Mouse (Mus musculus) heart, embryonic 13.5 days (tissue): ENCODE results near the gene Mycn. TPM values are rescaled to one million over a fixed set of nuclear protein-coding genes. Genes with fewer than 3 reads are reported as not detected.

Experiments used
- ATAC-seq: fragments of 200-750 bp; cut with Nextera tagmentation; 2 replicates; pipeline ENCODE4 v1.8.0; 2017; ENCODE audit warnings: moderate TSS enrichment; ENCODE audit not compliant: insufficient number of reproducible peaks, low FRiP score, low TSS enrichment; ENCODE audit errors: extremely low read depth
- H3K27ac ChIP-seq: fragments of 300-500 bp; sonication (generic); replicated peaks from 2 replicates; pipeline ENCODE4 v1.5.1; 2015; ENCODE audit warnings: moderate library complexity, mild to moderate bottlenecking, inconsistent platforms
- H3K27me3 ChIP-seq: fragments of 300-500 bp; sonication (generic); replicated peaks from 2 replicates; pipeline ENCODE4 v1.6.1; 2015; ENCODE audit warnings: mild to moderate bottlenecking, inconsistent platforms
- H3K36me3 ChIP-seq: fragments of 300-500 bp; sonication (generic); 2 replicates; pipeline ENCODE4 v1.6.1; 2015; ENCODE audit warnings: mild to moderate bottlenecking, inconsistent platforms
- H3K4me1 ChIP-seq: fragments of 300-500 bp; sonication (generic); 2 replicates; pipeline ENCODE4 v1.6.1; 2015; ENCODE audit warnings: inconsistent platforms
- H3K4me2 ChIP-seq: fragments of 300-500 bp; sonication (generic); 2 replicates; pipeline ENCODE4 v1.6.1; 2015; ENCODE audit warnings: inconsistent platforms, mild to moderate bottlenecking, moderate library complexity
- H3K4me3 ChIP-seq: fragments of 300-500 bp; sonication (generic); 2 replicates; pipeline ENCODE4 v1.5.1; 2015; ENCODE audit warnings: moderate library complexity, mild to moderate bottlenecking, inconsistent platforms
- H3K9ac ChIP-seq: fragments of 300-500 bp; sonication (generic); 2 replicates; pipeline ENCODE4 v1.6.1; 2015; ENCODE audit warnings: inconsistent platforms, mild to moderate bottlenecking, moderate library complexity
- H3K9me3 ChIP-seq: fragments of 300-500 bp; sonication (generic); 2 replicates; pipeline ENCODE4 v1.6.1; 2016; ENCODE audit warnings: inconsistent platforms
- WGBS: fragments of 180-500 bp; shearing (Covaris S2); methylation state at CpG from one replicate; pipeline ENCODE4 v1.1.7; 2015; ENCODE audit warnings: mixed read lengths; 5-methylcytosine and 5-hydroxymethylcytosine counted together
- polyA plus RNA-seq: library from polyadenylated mRNA; unstranded; fragments of >200 nt; fragmentation: Nextera tagmentation; extraction: Ambion mirVana; gene quantifications from 2 replicates; pipeline ENCODE4 v1.2.1, GENCODE M21; 2015

The Mycn gene
- polyA plus RNA-seq, 1 experiment from 2014 or later = 45.4 TPM

DNA sequence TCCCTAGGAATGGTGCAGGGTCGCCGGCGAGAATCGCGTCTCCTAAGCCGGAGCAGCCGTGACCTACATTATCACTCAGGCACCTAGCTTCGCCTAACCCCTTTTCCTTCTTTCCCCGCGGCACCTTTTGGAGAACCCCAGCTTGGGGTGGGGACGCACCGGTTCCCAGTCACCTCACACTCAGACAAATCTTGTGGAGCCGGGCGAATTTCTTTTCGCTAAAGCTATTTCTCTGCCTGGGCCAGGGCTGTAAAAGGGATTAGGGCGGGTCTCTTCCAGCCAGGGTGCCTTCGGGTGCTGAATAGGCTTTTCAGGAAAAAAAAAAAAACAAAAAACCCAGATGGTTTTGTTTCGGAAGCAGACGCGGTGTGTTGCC lies 597 bp downstream of the Mycn start:
- H3K9me3 ChIP-seq = no peaks in the 10 kb centered on the region
- H3K36me3 ChIP-seq = peaks cover 24% of the 10 kb centered on the region
- no peak for ATAC-seq
- WGBS = 0% methylated on average over 20 of the region's 20 CpGs
- peak overlapping the region; percentile 86 for H3K4me2 ChIP-seq
- H3K4me1 ChIP-seq = peaks cover 45% of the 10 kb centered on the region
- H3K27ac ChIP-seq = peak overlapping the region; percentile 87
- H3K9ac ChIP-seq = peak overlapping the region; percentile 94
- H3K27me3 ChIP-seq = no peaks in the 10 kb centered on the region; the same call in 1 of the 2 replicates
- H3K4me3 ChIP-seq = peak overlapping the region; percentile 78

DNA sequence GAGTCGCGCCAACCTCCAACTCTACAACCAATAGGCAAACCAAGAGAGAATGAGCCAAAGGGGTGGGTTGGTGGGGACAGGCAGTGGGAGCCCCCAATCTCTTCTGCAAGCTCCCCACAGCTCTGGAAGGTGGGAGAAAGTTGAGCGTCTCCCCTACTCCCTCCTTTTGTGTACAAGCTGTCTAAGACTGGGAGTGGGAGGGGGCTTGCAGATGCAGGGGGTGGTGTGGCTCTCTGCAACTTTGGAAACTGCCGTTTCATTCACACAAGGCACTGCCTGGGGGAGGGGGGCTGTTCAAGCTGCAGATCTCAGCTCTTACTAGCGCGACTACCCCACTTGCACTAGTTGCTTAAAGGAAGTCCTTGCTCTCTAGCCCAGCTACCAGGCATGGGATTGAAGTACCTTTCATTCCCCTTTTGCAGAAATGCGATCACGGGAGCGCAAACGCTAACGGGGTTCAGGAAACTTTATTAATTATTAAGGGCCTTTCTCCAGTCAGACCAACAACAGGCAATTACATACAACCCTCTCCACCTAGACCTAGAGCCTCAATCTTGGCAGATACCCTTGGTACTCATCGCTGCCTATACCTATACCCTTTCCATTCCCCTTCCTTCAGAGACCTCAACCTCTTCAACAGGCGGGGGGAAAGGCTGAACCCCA lies 1.1 kb downstream of the Mycn start:
- Histone ChIP-seq H3K9me3 (no peaks in the 10 kb centered on the region), H3K36me3 (peaks cover 28% of the 10 kb centered on the region), H3K9ac (peak overlapping the region; percentile 94), H3K4me3 (peak overlapping the region; percentile 78), H3K4me2 (peak overlapping the region; percentile 86), H3K27ac (peak overlapping the region; percentile 87), H3K4me1 (peaks cover 41% of the 10 kb centered on the region), H3K27me3 (no peaks in the 10 kb centered on the region; the same call in 1 of the 2 replicates)
- 0% methylated on average over 13 of the region's 13 CpGs for WGBS
- ATAC-seq = no peak

DNA sequence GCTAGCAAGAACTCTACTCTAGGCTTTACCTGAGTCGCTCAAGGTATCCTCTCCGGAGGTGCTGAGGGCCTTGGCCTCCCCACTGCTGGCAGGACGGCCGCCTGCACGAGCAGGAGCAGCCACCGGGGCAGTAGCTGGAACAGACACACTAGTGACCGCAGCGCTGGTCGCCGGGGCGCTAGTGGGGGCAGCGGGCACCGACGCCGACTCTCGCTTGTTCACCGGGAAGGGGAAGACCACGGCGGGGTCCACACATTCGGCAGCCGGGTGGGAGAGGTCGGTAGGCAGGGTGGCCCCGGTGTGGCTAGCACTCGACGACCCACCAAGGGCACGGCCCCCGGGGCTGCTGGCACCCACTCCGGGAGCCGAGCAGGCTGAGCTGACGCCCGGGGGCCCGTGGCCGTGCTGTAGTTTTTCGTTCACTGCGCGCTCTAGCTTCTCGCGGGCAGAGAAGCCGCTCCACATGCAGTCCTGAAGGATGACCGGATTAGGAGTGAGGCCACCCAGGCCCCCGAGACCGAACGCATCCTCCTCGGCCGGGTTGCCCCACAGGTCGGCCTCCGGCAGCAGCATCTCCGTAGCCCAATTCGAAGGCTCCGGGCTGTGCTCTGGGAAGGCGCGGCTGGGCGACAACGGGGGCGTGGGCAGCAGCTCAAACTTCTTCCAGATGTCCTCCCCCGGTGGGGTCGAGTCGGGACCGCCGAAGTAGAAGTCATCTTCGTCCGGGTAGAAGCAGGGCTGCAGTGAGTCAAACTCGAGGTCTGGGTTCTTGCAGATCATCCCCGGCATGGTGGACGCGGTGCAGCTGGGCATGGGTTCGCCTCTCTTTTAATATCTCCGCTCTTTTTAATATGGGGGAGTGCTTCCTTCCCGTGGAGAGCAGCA lies 1.9 kb downstream of the Mycn start:
- H3K9me3 ChIP-seq = no peaks in the 10 kb centered on the region
- H3K27me3 ChIP-seq = no peaks in the 10 kb centered on the region; the same call in 1 of the 2 replicates
- H3K27ac ChIP-seq = peak overlapping the region; percentile 87
- peak overlapping the region; percentile 86 for H3K4me2 ChIP-seq
- WGBS = under 1% methylated on average over 69 of the region's 69 CpGs
- no peak for ATAC-seq
- H3K4me3 ChIP-seq = peak overlapping the region; percentile 78
- peaks cover 37% of the 10 kb centered on the region for H3K4me1 ChIP-seq
- peaks cover 33% of the 10 kb centered on the region for H3K36me3 ChIP-seq
- H3K9ac ChIP-seq = peak overlapping the region; percentile 94

DNA sequence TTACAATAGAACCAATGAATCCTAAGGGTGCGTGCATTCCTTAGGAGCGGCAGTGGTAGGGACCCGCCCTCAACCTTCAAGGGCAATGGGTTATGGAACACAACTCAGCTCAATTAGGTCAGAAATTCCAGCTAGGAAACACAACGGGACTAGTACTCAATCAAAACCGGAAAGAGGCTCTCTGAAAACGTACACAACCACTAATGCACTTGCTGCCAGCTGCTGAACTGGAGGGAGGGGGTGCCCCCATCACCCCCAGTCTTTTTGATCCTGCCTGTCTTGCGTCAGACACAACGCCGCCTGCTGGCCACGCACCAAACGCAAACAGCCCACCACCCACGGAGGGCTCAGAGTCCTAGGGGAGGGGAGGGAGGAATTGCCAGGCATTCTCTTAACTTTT lies 2.9 kb downstream of the Mycn start:
- peaks cover 37% of the 10 kb centered on the region for H3K4me1 ChIP-seq
- H3K9me3 ChIP-seq = no peaks in the 10 kb centered on the region
- H3K36me3 ChIP-seq = peaks cover 33% of the 10 kb centered on the region
- H3K27ac ChIP-seq = peak overlapping the region; percentile 87
- 0% methylated on average over 12 of the region's 12 CpGs for WGBS
- peak overlapping the region; percentile 94 for H3K9ac ChIP-seq
- ATAC-seq = no peak
- H3K4me3 ChIP-seq = peak overlapping the region; percentile 78
- no peaks in the 10 kb centered on the region; the same call in 1 of the 2 replicates for H3K27me3 ChIP-seq
- H3K4me2 ChIP-seq = peak overlapping the region; percentile 86

DNA sequence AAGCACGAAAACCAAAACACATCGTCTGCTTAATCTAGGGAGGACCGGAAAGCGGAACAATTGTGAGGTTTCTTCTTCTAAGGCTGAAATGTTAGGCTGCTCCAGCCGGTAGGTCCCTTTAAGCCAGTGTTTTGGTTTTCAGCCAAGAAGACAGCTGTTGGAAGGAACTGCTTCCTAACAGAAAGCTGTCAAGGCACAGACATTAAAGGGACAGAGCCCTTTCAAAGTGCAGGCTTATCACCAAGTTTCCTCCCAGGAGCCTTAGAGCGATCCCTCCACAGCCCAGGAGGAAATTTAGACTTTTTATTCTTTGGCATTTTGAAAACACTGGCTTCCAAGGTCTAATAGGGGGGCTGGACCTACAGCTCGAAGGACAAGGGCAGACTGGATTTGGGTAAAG lies 3.4 kb downstream of the Mycn start:
- Histone ChIP-seq H3K27me3 (no peaks in the 10 kb centered on the region; the same call in 1 of the 2 replicates), H3K27ac (peak overlapping the region; percentile 87), H3K4me3 (peak overlapping the region; percentile 78), H3K4me2 (peak overlapping the region; percentile 86), H3K4me1 (peaks cover 37% of the 10 kb centered on the region), H3K36me3 (peaks cover 33% of the 10 kb centered on the region), H3K9ac (peak overlapping the region; percentile 94), H3K9me3 (no peaks in the 10 kb centered on the region)
- WGBS = 4% methylated on average over 7 of the region's 7 CpGs
- no peak for ATAC-seq

DNA sequence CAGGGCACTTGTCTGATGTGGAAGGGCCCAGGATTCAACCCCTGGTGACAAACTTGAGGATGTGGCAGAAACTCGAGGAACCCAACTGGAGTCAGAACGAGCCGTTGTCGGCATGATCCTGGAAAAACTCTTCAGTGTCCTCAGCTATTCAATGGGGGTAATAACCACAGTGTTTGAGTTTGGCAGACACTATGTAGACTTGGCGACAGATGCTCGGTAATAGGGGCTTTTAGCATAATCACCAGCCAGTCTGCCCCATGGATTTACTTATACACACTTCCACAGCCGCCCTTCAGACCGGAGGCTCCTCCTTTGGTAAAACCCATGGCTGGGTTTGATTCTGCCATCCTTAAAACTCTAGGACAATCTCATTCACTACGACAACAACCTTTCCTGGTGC lies 4.0 kb downstream of the Mycn start:
- peak overlapping the region; percentile 87; the same call in 1 of the 2 replicates for H3K27ac ChIP-seq
- no peaks in the 10 kb centered on the region for H3K9me3 ChIP-seq
- WGBS = 25% methylated on average over 9 of the region's 9 CpGs

DNA sequence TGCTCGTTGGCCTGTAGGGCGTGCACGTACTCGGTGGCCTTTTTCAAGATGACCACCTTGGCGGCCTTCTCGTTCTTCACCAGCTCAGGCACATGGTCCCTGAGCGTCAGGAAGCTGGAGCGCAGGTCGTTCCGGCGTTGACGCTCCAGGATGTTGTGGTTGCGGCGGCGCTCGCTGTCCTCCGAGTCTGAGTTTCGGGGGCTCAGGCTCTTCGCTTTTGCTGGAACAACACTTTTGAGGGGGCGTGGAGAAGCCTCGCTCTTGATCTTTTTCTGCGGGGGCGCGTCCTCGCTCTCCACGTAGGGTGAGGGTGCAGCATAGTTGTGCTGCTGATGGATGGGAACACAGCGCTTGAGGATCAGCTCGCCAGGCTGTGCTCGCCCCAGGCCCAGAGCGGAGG lies 4.6 kb downstream of the Mycn start:
- H3K4me3 ChIP-seq = peak overlapping the region; percentile 78
- H3K9ac ChIP-seq = no peak overlapping the region; the same call in 1 of the 2 replicates
- H3K9me3 ChIP-seq = no peaks in the 10 kb centered on the region
- WGBS = 84% methylated on average over 30 of the region's 30 CpGs
- peaks cover 30% of the 10 kb centered on the region for H3K4me1 ChIP-seq
- H3K27me3 ChIP-seq = no peaks in the 10 kb centered on the region
- no peak overlapping the region for H3K27ac ChIP-seq
- ATAC-seq = no peak
- peaks cover 33% of the 10 kb centered on the region for H3K36me3 ChIP-seq
- H3K4me2 ChIP-seq = peak overlapping the region; percentile 86

More for the DNA sequence above, 4.0 kb downstream of the Mycn start:
- H3K4me1 ChIP-seq = peaks cover 31% of the 10 kb centered on the region
- peak overlapping the region; percentile 86 for H3K4me2 ChIP-seq
- H3K27me3 ChIP-seq = no peaks in the 10 kb centered on the region
- ATAC-seq = no peak
- H3K36me3 ChIP-seq = peaks cover 33% of the 10 kb centered on the region
- peak overlapping the region; percentile 94 for H3K9ac ChIP-seq
- H3K4me3 ChIP-seq = peak overlapping the region; percentile 78

DNA sequence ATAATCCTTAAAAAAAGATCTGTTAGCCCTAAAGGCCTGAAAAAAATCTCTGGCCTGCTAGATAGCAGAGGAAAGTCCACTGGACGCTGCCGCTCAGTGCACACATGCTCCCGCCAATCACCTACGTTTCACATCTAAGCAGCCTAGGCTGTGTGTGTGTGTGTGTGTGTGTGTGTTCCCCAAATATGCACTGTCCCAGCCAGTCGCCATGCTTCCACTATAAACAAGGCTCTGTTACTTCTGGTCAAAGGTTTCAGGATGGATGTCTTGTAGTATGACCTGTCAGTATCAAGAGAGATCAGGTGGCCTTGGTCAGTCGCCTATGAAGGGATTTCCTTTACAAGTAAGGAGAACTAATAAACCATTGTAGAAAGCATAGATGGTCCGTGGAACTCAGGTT lies 9.5 kb downstream of the Mycn start:
- Histone ChIP-seq H3K4me1 (peaks cover 8% of the 10 kb centered on the region), H3K9me3 (no peaks in the 10 kb centered on the region), H3K9ac (no peak overlapping the region), H3K4me2 (no peak overlapping the region), H3K36me3 (peaks cover 19% of the 10 kb centered on the region), H3K27me3 (no peaks in the 10 kb centered on the region), H3K4me3 (no peak overlapping the region), H3K27ac (no peak overlapping the region)
- ATAC-seq = no peak
- 68% methylated on average over 7 of the region's 7 CpGs for WGBS

DNA sequence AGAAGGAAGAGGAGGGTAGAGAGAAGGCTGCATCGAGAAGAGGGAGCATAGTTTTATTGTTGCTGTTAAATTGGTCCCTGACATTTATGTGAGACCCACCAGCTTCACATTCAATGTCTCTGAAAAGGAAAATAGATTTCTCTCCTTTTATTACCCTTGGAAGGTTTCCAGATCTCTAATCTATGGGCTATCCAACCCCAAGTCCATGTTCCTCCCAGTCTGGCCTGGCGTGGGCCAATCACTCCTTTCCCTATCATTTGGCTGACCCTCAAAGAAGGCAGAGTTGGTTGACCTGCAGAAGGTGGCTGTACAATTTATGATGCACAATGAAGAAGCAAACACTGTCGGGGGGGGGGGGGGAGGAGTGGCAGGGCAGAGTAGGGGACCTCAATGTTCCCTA lies 13.5 kb downstream of the Mycn start:
- 48% methylated on average over 3 of the region's 3 CpGs for WGBS
- H3K9me3 ChIP-seq = no peaks in the 10 kb centered on the region
- no peak for ATAC-seq
- no peaks in the 10 kb centered on the region for H3K36me3 ChIP-seq
- H3K4me1 ChIP-seq = no peaks in the 10 kb centered on the region
- no peak overlapping the region for H3K9ac ChIP-seq
- no peak overlapping the region for H3K4me2 ChIP-seq
- no peak overlapping the region for H3K4me3 ChIP-seq
- H3K27me3 ChIP-seq = no peaks in the 10 kb centered on the region
- no peak overlapping the region for H3K27ac ChIP-seq

DNA sequence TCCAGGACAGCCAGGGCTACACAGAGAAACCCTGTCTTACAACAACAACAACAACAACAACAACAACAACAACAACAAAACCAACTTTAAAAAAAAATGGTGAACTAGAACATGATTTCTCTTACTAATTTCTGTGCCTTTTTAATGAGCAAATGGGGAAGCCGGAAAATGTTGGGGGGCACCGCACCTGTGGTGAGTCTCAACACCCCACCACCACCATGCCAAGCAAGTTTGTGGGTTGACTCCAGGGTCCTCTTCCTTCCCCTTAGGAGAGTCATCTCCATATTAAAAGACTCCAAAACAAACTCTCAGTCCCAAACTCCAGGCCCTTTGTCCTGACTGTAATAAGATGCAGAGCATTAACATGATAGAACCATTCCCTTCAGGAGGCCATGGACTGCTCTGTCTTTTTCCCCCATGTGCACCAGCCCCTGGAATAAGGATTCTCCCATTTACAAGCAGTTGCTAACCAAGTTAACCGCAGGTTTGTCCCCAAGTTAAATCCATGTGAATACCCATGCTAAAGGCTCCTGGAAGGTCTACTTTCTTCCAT lies 14.7 kb downstream of the Mycn start:
- Histone ChIP-seq H3K9ac (no peak overlapping the region), H3K4me1 (0 out of 2 replicates have a peak, but pooled peaks cover under 1% of the 10 kb centered on the region), H3K27ac (no peak overlapping the region), H3K27me3 (no peaks in the 10 kb centered on the region), H3K36me3 (no peaks in the 10 kb centered on the region), H3K4me2 (no peak overlapping the region), H3K9me3 (no peaks in the 10 kb centered on the region), H3K4me3 (no peak overlapping the region)
- 86% methylated on average over 3 of the region's 3 CpGs for WGBS
- ATAC-seq = no peak

DNA sequence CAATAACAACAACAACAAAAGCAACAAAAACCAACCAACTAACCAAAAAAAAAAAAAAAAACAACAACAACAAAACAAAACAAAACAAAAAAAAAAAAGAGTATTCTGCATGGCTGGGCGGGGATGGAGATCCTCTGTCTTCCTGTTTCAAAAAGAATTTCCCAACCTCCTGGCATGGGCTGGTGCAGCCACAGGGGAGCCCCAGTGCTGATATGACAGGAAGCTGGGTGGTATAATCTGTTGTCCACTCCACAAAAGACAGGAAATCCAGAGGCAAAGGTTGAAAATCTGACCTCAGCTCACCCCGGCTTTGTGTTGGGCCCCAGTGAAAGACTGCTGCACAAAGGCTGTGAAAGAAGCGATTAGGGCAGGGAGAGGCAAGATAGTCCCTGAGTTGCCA lies 17.3 kb downstream of the Mycn start:
- Histone ChIP-seq H3K4me3 (no peak overlapping the region), H3K36me3 (no peaks in the 10 kb centered on the region), H3K9me3 (no peaks in the 10 kb centered on the region), H3K27ac (no peak overlapping the region), H3K4me2 (no peak overlapping the region), H3K27me3 (no peaks in the 10 kb centered on the region), H3K4me1 (peaks cover 5% of the 10 kb centered on the region), H3K9ac (no peak overlapping the region)
- no peak for ATAC-seq
- WGBS = 75% methylated on average over 3 of the region's 3 CpGs
